Mouse (Mus musculus): ENCODE data around the gene Vgll4.

Vgll4 gene

DNA sequence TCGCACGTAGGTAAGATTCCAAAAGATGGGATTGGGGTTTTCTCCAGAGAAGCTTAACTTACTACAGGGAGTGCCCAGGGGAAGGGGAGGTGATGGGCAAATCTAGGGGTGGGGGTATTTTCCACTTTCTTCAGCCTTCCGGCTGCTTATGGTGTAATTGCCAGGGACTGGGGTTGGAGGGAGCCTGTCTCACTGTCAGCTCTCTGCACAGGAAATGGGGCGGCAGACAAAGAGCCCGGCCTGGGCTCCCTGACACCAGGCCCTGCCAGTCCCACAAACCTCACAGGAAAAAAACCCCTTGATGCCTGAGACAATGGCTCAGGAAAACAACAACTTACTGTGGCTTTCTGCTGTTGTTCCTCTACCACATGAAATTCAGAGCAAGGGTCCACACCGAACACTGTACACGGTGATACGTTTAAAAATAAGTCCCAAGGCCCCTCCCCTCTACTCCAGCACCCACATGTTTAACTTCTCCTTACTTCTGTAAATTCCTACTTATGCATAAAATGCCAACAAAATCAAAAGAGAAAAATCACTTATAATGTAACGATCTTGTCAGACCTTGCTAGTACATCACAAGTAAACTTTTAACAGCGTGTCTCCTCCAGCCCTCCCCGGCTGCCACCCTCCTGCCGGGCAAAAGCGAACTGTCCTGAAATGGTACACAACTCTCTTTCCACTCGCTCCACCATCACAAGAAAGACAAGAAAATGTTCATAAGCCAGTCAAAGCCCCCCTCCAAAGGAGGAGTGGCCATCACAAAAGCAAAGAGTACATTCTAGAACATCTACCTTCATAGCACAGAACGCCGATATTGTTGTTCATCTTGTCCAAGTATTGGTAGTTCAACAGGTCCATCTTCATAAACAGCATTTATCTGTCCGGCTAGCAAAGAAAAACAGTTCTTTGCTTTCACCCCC is 49.0 kb downstream of the Vgll4 start:
- no peak for DNase-seq (ENCODE audit: extremely low spot score, low read depth, low spot score)

- no peak for DNase-seq (ENCODE audit: extremely low spot score, low read depth, low spot score)
These were observed 50.0 kb downstream of the Vgll4 start for GRCm38 (mm10) chr6:114919670-114920313.

- no peak for DNase-seq (ENCODE audit: extremely low spot score, low read depth, low spot score)
These were observed 50.8 kb downstream of the Vgll4 start for GRCm38 (mm10) chr6:114918994-114919393.

- DNase-seq (ENCODE audit: extremely low spot score, low read depth, low spot score), result no peak
These were observed 51.8 kb downstream of the Vgll4 start for GRCm38 (mm10) chr6:114917770-114918635.

DNA sequence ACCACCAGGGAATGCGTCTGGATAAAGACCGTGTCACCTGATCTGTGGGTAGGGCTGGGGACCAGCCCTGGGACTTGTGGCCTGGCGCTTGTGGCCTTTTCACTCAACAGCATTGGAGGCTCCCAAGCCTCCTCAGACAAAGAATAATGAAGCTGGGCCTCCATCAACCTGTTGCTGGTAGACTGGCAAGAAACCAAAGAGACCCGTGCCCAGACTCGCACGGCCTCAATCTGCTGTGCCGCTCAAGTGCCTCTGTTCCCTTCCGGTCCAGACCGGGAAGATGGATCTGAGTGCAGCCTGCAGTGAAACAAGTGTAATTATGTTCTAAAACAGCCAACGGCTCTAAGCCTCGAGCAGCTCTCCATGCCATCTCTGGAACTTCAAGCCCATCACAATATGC is 52.7 kb downstream of the Vgll4 start:
- DNase-seq (ENCODE audit: extremely low spot score, low read depth, low spot score), result no peak

DNA sequence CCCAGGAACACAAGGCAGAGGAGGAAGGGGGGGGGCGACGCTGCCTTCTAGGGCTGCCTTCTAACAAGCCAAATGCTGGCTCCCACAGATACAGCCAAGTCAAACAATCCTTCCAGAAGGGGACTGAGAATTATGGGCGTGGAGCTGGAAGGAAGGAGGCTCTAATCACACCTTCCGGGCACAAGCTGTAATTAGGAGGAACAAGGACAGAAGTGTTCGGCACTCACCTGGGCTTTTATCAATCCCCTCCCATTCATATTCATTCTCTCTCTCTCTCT is 53.1 kb downstream of the Vgll4 start:
- no peak for DNase-seq (ENCODE audit: extremely low spot score, low read depth, low spot score)

GRCm38 (mm10) chr6:114915915-114916714 is 53.7 kb downstream of the Vgll4 start:
- no peak for DNase-seq (ENCODE audit: extremely low spot score, low read depth, low spot score)

- no peak for DNase-seq (ENCODE audit: extremely low spot score, low read depth, low spot score)
These were observed 55.6 kb downstream of the Vgll4 start for GRCm38 (mm10) chr6:114914041-114914716.

DNA sequence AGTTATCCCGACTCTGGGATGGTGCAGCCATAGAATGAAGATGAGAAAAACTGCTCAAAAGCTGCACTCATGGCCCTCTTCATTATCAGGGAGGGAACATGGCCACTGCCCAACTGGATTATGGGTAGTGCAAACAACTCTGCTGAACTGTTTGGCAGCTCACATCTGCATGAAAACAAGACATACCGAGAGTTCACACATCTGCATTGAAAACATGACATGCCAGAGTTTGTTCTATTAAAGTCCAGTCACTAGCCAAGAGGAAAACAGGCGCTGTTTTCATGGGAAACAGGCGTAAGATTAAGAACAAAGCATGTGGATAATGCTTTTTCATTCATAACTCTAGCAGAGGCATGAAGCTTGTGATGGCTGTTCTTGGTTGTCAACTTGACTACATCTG is 56.7 kb downstream of the Vgll4 start:
- DNase-seq (ENCODE audit: extremely low spot score, low read depth, low spot score), result no peak

- DNase-seq (ENCODE audit: extremely low spot score, low read depth, low spot score), result no peak
These were observed 58.3 kb downstream of the Vgll4 start for GRCm38 (mm10) chr6:114911540-114911939.

- DNase-seq (ENCODE audit: extremely low spot score, low read depth, low spot score), result no peak
These were observed 60.0 kb downstream of the Vgll4 start for GRCm38 (mm10) chr6:114909801-114910200.

- no peak for DNase-seq (ENCODE audit: extremely low spot score, low read depth, low spot score)
These were observed 62.3 kb downstream of the Vgll4 start for GRCm38 (mm10) chr6:114907459-114907858.

- DNase-seq (ENCODE audit: extremely low spot score, low read depth, low spot score), result no peak
These were observed 63.6 kb downstream of the Vgll4 start for GRCm38 (mm10) chr6:114906209-114906608.

GRCm38 (mm10) chr6:114905253-114906028 is 64.4 kb downstream of the Vgll4 start:
- no peak for DNase-seq (ENCODE audit: extremely low spot score, low read depth, low spot score)

DNA sequence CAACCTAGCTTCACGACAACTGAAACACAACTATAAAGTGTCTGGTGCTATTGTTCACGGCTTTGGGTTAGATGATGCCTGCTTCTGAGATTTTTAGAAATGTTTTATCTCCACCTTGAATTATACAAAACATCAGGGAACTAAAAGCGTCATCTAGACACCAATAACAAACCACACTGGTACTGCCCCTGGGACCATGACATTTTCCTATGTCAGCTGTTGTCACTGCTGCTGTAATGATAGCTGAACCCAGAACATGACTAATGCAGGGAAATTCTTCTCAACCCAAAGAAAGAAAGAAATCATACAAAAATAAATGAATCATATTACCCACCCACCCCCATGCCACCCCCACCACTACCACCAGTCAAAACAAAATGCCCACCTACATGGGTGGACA is 65.0 kb downstream of the Vgll4 start:
- no peak for DNase-seq (ENCODE audit: extremely low spot score, low read depth, low spot score)

GRCm38 (mm10) chr6:114904233-114904632 is 65.6 kb downstream of the Vgll4 start:
- DNase-seq (ENCODE audit: extremely low spot score, low read depth, low spot score), result no peak

DNA sequence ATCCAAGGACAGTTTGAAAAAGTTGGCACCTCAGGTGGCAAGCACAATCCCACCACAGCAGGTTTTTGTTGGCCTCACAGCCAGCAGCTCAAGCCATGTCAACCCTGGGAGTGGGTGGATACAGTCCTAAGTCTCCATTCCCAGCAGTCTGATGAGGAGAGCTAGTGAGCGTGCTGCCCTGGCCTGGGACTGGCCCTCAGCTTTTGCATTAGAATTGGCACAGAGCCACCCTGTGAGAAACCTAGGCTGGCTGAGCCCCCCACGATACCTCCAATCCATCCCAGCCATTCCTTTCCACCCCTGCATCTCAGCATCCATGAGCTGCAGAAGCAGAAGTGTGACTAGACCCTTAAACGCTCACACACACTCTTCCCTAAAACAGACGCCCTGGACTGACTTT is 67.9 kb downstream of the Vgll4 start:
- DNase-seq (ENCODE audit: extremely low spot score, low read depth, low spot score), result no peak

GRCm38 (mm10) chr6:114901321-114901824 is 68.4 kb downstream of the Vgll4 start:
- DNase-seq (ENCODE audit: extremely low spot score, low read depth, low spot score), result peak; percentile 81

GRCm38 (mm10) chr6:114900194-114900593 is 69.6 kb downstream of the Vgll4 start:
- no peak for DNase-seq (ENCODE audit: extremely low spot score, low read depth, low spot score)
